Mouse (Mus musculus) heart, embryonic 13.5 days (tissue): ENCODE data around the gene Dclk2. TPM values are rescaled to one million over a fixed set of nuclear protein-coding genes. Genes with fewer than 3 reads are reported as not detected.
A peak's percentile ranks its signal among the peaks of the same experiment; 100 is the strongest.

Source experiments
- ATAC-seq: fragments of 200-750 bp; cut with Nextera tagmentation; 2 replicates; pipeline ENCODE4 v1.8.0; 2017; ENCODE audit warnings: moderate TSS enrichment; ENCODE audit not compliant: insufficient number of reproducible peaks, low FRiP score, low TSS enrichment; ENCODE audit errors: extremely low read depth
- H3K27ac ChIP-seq: fragments of 300-500 bp; sonication (generic); replicated peaks from 2 replicates; pipeline ENCODE4 v1.5.1; 2015; ENCODE audit warnings: moderate library complexity, mild to moderate bottlenecking, inconsistent platforms
- H3K27me3 ChIP-seq: fragments of 300-500 bp; sonication (generic); replicated peaks from 2 replicates; pipeline ENCODE4 v1.6.1; 2015; ENCODE audit warnings: mild to moderate bottlenecking, inconsistent platforms
- H3K36me3 ChIP-seq: fragments of 300-500 bp; sonication (generic); 2 replicates; pipeline ENCODE4 v1.6.1; 2015; ENCODE audit warnings: mild to moderate bottlenecking, inconsistent platforms
- H3K4me1 ChIP-seq: fragments of 300-500 bp; sonication (generic); 2 replicates; pipeline ENCODE4 v1.6.1; 2015; ENCODE audit warnings: inconsistent platforms
- H3K4me2 ChIP-seq: fragments of 300-500 bp; sonication (generic); 2 replicates; pipeline ENCODE4 v1.6.1; 2015; ENCODE audit warnings: inconsistent platforms, mild to moderate bottlenecking, moderate library complexity
- H3K4me3 ChIP-seq: fragments of 300-500 bp; sonication (generic); 2 replicates; pipeline ENCODE4 v1.5.1; 2015; ENCODE audit warnings: moderate library complexity, mild to moderate bottlenecking, inconsistent platforms
- H3K9ac ChIP-seq: fragments of 300-500 bp; sonication (generic); 2 replicates; pipeline ENCODE4 v1.6.1; 2015; ENCODE audit warnings: inconsistent platforms, mild to moderate bottlenecking, moderate library complexity
- H3K9me3 ChIP-seq: fragments of 300-500 bp; sonication (generic); 2 replicates; pipeline ENCODE4 v1.6.1; 2016; ENCODE audit warnings: inconsistent platforms
- WGBS: fragments of 180-500 bp; shearing (Covaris S2); methylation state at CpG from one replicate; pipeline ENCODE4 v1.1.7; 2015; ENCODE audit warnings: mixed read lengths; 5-methylcytosine and 5-hydroxymethylcytosine counted together
- polyA plus RNA-seq: library from polyadenylated mRNA; unstranded; fragments of >200 nt; fragmentation: Nextera tagmentation; extraction: Ambion mirVana; gene quantifications from 2 replicates; pipeline ENCODE4 v1.2.1, GENCODE M21; 2015

The Dclk2 gene
- polyA plus RNA-seq: 3.6 and 4.2 TPM in 2 replicates

GRCm38 (mm10) chr3:86920343-86921083 is at the start of gene Dclk2:
Dclk2 (minus strand) TSS chr3:86920852.
- H3K9ac ChIP-seq: peak within 1 kb of the TSS; percentile 88
- H3K4me2 ChIP-seq: peak within 1 kb of the TSS; percentile 94
- peak within 1 kb of the TSS; percentile 60 for H3K27ac ChIP-seq
- H3K4me3 ChIP-seq: peak within 1 kb of the TSS; percentile 77
- WGBS: under 1% methylated on average over 75 of the region's 91 CpGs
- H3K27me3 ChIP-seq: peaks cover 33% of the 10 kb centered on the region
- H3K36me3 ChIP-seq: no peaks in the 10 kb centered on the region
- peak; percentile 63 for ATAC-seq
- no peaks in the 10 kb centered on the region for H3K9me3 ChIP-seq
- H3K4me1 ChIP-seq: peaks cover 6% of the 10 kb centered on the region

DNA sequence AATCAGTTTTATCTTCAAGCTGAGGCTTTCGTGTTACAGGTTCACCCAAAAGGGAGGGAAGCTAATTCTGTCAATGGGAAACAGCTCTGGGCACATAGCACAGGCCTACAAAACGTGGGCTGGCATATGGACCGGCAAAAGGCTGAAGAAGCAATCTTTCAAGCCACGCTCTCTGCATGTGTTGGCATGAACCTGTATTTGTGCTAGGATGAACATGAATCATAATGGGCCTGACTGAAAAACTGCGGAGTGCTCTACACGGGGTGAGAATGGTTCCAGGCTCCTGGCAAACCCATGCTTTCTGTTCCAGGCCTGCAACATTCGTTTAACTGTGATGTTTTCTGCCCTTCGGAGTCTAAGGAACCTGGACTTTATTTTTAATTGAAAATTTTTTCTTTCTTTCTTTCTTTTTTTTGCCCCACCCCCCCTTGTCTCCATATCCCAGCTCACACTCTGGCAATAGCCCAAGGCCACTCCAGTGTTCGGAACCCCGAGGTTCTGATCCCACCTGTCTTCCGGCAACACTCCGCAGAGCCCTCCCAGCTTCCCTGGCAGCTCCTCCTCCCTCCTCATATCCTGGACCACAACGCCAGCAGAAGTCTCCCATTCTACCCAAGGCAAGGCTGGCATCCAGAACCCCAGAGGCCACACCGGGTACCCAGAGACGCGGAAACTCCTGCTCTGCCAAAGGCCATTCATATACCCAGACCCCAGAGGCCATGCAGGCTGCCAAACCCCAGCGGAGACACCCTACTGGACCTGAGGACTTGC is 42.2 kb upstream of the Dclk2 start:
- Histone ChIP-seq H3K27me3 (no peaks in the 10 kb centered on the region), H3K36me3 (no peaks in the 10 kb centered on the region), H3K4me3 (no peak overlapping the region), H3K4me1 (no peaks in the 10 kb centered on the region), H3K9ac (no peak overlapping the region), H3K4me2 (no peak overlapping the region), H3K27ac (no peak overlapping the region), H3K9me3 (no peaks in the 10 kb centered on the region)
- ATAC-seq: no peak
- 76% methylated on average over 17 of the region's 17 CpGs for whole genome bisulfite sequencing

DNA sequence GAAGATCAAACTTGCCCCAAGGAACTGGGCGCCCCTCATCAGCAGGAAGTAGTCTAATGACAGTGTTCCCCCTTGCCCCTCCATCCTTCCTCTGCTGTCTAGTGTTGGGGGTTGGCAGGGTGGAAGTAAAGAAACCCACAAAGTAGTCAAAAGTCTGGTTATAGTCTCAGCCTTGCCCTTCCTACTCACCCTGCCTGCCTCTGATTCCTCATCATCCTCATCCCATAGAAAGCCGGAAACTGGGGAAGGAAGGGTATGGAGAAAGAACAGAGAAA is 40.7 kb upstream of the Dclk2 start:
- WGBS: 85% methylated on average over 2 of the region's 2 CpGs

GRCm38 (mm10) chr3:86960656-86961394 is 40.2 kb upstream of the Dclk2 start:
- no peaks in the 10 kb centered on the region for H3K9me3 ChIP-seq
- WGBS: 77% methylated on average over 17 of the region's 17 CpGs
- H3K4me2 ChIP-seq: no peak overlapping the region
- H3K4me3 ChIP-seq: no peak overlapping the region
- H3K27ac ChIP-seq: no peak overlapping the region
- H3K4me1 ChIP-seq: no peaks in the 10 kb centered on the region
- no peaks in the 10 kb centered on the region for H3K36me3 ChIP-seq
- no peak for ATAC-seq
- H3K9ac ChIP-seq: no peak overlapping the region
- no peaks in the 10 kb centered on the region for H3K27me3 ChIP-seq

More for the DNA sequence above, 40.7 kb upstream of the Dclk2 start:
- Histone ChIP-seq H3K36me3 (no peaks in the 10 kb centered on the region), H3K4me1 (no peaks in the 10 kb centered on the region), H3K4me3 (no peak overlapping the region), H3K27ac (no peak overlapping the region), H3K9ac (no peak overlapping the region), H3K4me2 (no peak overlapping the region), H3K27me3 (no peaks in the 10 kb centered on the region), H3K9me3 (no peaks in the 10 kb centered on the region)
- ATAC-seq: no peak

DNA sequence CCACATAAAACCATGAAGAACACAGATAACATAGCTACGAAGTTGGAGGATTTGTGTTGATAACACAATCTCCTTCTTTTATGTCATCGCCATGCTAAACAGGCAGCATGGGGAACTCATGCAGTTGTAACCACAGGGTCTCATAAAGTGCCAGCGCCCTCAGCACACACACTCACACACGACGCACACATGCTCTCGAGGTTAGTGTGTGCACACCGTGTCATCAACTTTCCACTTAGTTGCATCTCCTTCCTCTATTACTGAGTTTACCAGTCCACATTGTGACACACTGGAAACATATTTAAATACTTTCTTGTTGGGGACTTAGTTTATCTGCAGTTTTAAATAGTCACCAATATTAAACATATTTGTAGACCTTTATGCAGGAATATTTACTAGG is 38.4 kb upstream of the Dclk2 start:
- Histone ChIP-seq H3K9me3 (no peaks in the 10 kb centered on the region), H3K4me2 (no peak overlapping the region), H3K27ac (no peak overlapping the region), H3K9ac (no peak overlapping the region), H3K27me3 (no peaks in the 10 kb centered on the region), H3K4me1 (no peaks in the 10 kb centered on the region; the same call in 1 of the 2 replicates), H3K4me3 (no peak overlapping the region), H3K36me3 (no peaks in the 10 kb centered on the region)
- 71% methylated on average over 7 of the region's 7 CpGs for WGBS
- ATAC-seq: no peak

DNA sequence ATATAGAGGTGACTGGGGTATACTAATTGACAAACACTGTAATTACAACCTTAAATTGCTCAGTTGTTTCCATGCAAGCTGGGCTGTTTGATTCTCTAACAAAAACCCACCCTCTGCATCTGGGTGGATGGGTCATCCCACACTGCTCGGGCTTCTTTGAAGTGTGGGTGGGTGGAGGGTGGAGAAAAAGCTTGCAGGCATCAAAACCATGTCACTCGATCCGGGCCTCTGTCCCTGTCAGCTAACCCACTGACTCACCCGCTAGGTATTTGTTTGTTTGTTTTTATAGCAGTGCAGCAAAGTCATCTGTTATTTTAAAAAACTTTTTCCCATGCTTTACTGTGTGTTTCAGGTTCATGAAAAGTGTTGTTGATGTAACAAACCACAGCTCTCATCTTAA is 34.7 kb upstream of the Dclk2 start:
- 19% methylated on average over 4 of the region's 4 CpGs for WGBS
- Histone ChIP-seq H3K36me3 (no peaks in the 10 kb centered on the region), H3K4me3 (no peak overlapping the region), H3K27me3 (no peaks in the 10 kb centered on the region), H3K9me3 (peaks cover 6% of the 10 kb centered on the region; the same call in 1 of the 2 replicates), H3K4me1 (no peaks in the 10 kb centered on the region; the same call in 1 of the 2 replicates), H3K27ac (no peak overlapping the region), H3K4me2 (no peak overlapping the region), H3K9ac (no peak overlapping the region)
- ATAC-seq: no peak

- 25% methylated on average over 1 of the region's 1 CpGs for WGBS
- no peaks in the 10 kb centered on the region; the same call in 1 of the 2 replicates for H3K4me1 ChIP-seq
- no peaks in the 10 kb centered on the region for H3K27me3 ChIP-seq
- no peak overlapping the region for H3K4me3 ChIP-seq
- H3K9ac ChIP-seq: no peak overlapping the region
- H3K36me3 ChIP-seq: no peaks in the 10 kb centered on the region
- H3K27ac ChIP-seq: no peak overlapping the region
- no peak for ATAC-seq
- H3K4me2 ChIP-seq: no peak overlapping the region
- peaks cover 6% of the 10 kb centered on the region; the same call in 1 of the 2 replicates for H3K9me3 ChIP-seq
Measured at GRCm38 (mm10) chr3:86954521-86954920, 33.9 kb upstream of the Dclk2 start.

- Histone ChIP-seq H3K9me3 (peaks cover 6% of the 10 kb centered on the region; the same call in 1 of the 2 replicates), H3K4me3 (no peak overlapping the region), H3K4me2 (no peak overlapping the region), H3K36me3 (no peaks in the 10 kb centered on the region), H3K27me3 (no peaks in the 10 kb centered on the region), H3K4me1 (no peaks in the 10 kb centered on the region; the same call in 1 of the 2 replicates), H3K27ac (no peak overlapping the region), H3K9ac (no peak overlapping the region)
- 83% methylated on average over 4 of the region's 4 CpGs for WGBS
- ATAC-seq: no peak
Measured at GRCm38 (mm10) chr3:86953819-86954218, 33.2 kb upstream of the Dclk2 start.

- no peaks in the 10 kb centered on the region; the same call in 1 of the 2 replicates for H3K4me1 ChIP-seq
- H3K9me3 ChIP-seq: peaks cover 6% of the 10 kb centered on the region; the same call in 1 of the 2 replicates
- H3K4me3 ChIP-seq: no peak overlapping the region
- H3K9ac ChIP-seq: no peak overlapping the region
- whole genome bisulfite sequencing: 16% methylated on average over 2 of the region's 2 CpGs
- ATAC-seq: no peak
- H3K27ac ChIP-seq: no peak overlapping the region
- H3K4me2 ChIP-seq: no peak overlapping the region
- no peaks in the 10 kb centered on the region for H3K36me3 ChIP-seq
- H3K27me3 ChIP-seq: no peaks in the 10 kb centered on the region
Measured at GRCm38 (mm10) chr3:86950652-86951051, 30.0 kb upstream of the Dclk2 start.

- Histone ChIP-seq H3K27ac (no peak overlapping the region), H3K4me1 (no peaks in the 10 kb centered on the region), H3K27me3 (no peaks in the 10 kb centered on the region), H3K9me3 (no peaks in the 10 kb centered on the region), H3K4me3 (no peak overlapping the region), H3K4me2 (no peak overlapping the region), H3K36me3 (no peaks in the 10 kb centered on the region), H3K9ac (no peak overlapping the region)
- 15% methylated on average over 2 of the region's 2 CpGs for WGBS
- ATAC-seq: no peak
Measured at GRCm38 (mm10) chr3:86936254-86936836, 15.7 kb upstream of the Dclk2 start.

GRCm38 (mm10) chr3:86933446-86933845 is 12.8 kb upstream of the Dclk2 start:
- no peaks in the 10 kb centered on the region for H3K36me3 ChIP-seq
- H3K9me3 ChIP-seq: no peaks in the 10 kb centered on the region
- H3K27me3 ChIP-seq: no peaks in the 10 kb centered on the region
- no peak overlapping the region for H3K9ac ChIP-seq
- ATAC-seq: no peak
- no peak overlapping the region for H3K4me3 ChIP-seq
- no peaks in the 10 kb centered on the region for H3K4me1 ChIP-seq
- no peak overlapping the region for H3K4me2 ChIP-seq
- no peak overlapping the region for H3K27ac ChIP-seq
- 75% methylated on average over 7 of the region's 7 CpGs for WGBS
